Mouse (Mus musculus) adrenal gland, adult 18-20 months (tissue): ENCODE measurements at regions not wholly inside any gene's neighbourhood (a gene's known extent, or its start where the extent isn't known, plus 50 kb on each side); places are given as distances from the start of the nearest gene placed in this dataset.

Experiments
- DNase-seq, 2 experiments: peaks; one replicate each; pipeline ENCODE4 v3.0.0; 2021 to 2022; ENCODE audit warnings: low spot score in 2 of 2

DNA sequence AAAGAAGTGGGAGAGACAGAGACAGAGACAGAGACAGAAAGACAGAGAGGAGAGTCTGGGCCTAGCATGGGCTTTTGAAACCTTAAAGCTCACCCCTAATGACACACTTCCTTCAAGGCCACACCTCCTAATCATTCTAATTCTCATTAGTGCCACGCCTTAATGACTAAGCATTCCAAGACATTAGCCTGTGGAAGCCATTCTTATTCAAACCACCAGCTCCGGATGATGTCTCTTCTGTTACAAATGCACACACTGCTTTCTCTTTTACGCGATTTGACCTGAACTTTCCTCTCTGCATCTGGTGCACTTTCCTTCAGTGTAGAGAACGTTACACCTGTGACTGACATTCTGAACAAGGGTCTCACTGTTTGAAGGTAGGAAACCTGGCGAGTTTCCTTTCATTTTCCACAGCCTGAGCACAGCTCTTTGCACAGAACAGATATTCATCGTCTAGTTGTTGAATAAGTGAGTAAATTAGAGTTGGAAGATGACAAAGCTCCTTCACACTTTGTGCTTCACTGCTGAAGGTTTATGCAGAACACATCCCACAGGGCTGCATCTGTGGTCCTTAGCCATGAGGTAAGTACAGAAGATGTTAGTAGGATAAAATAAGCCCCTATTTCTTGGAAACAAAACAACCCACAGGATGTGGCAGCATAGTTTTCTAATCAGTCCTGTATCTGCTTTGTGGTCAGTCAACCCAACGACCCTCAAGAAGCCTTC, 116.8 kb downstream of the Faxc start:
- no peak for DNase-seq

DNA sequence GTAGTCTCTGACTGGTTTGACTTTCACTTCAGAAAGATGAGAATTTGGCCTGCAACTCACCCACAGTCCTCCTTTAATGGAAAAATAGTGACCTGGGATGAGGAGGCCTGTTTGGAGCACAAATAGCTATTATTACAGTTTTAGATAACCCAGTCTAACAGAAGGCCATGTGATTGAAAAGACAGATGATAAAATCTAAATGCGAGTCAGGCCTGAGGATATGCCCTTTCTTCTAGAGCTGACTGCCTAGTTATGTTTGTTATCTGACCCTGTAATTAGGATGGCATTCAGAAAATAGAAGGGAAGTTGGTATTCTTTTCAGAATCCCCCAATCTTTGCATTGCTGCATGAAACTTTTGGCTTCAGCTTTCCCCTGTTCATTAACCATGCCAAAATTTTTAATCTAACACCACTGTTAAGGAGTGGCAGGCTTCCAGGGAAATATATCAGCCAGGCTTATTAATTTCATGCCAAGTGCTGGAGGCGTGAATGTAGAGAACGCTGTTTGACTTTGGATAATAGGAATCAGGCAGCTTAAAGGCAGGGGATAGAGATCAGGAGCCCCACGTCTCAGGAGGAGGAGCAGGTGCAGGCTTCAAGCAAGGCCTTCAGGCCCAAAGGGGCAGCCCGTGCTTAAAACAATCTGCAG, 135.8 kb downstream of the Faxc start:
- no peak for DNase-seq

DNA sequence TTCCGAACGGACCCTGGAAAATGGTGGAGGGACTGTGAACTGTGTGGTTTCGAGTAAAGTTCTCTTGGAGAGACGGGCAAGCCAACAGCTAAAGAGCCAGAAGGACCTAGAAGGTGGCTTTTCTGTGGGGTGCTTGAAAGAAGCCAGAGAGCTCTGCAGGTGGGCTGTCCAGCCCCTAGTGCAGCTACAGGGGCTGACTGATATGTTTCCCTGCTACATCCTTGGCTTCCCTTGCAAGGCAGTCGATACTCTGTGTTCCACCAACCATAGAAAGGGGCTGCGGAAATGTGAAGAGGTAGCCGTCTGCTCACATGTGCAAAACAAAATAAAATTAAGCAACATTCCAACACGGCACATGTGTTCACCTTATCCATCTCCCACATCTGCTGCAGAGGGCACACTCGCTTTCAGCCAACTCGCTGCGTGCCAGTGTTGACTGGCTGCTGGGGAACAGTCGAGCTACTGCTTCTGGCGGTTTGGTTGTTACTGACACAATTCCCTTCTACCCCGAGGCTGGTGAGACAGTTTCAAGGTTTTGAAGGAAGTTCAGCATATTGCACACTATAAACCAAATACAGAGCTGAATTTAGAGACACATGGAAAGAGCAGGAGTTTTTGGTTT, 136.7 kb downstream of the Faxc start:
- no peak for DNase-seq

DNA sequence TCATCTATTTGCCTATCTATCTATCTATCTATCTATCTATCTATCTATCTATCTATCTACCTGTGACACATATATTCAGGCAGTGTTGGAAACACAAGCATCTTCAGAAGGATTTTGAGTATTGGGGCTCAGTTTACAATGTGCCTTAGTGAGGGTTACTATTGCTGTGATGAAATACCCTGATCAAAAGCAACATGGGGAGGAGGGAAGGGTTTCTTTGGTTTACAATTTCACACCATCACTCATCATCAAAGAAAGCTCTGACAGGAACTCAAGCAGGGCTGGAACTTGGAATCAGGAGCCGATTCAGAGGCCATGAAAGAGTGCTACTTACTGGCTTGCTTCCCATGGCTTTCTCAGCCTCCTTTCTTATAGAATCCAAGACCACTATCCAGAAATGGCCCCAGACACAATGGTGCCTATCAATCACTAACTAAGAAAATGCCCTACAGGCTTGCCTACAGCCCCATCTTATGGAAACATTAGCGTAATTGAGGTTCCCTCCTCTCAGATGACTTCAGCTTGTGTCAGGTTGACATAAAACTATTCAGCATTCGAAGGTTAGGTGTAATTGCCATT, 157.2 kb downstream of the Faxc start:
- no peak for DNase-seq

DNA sequence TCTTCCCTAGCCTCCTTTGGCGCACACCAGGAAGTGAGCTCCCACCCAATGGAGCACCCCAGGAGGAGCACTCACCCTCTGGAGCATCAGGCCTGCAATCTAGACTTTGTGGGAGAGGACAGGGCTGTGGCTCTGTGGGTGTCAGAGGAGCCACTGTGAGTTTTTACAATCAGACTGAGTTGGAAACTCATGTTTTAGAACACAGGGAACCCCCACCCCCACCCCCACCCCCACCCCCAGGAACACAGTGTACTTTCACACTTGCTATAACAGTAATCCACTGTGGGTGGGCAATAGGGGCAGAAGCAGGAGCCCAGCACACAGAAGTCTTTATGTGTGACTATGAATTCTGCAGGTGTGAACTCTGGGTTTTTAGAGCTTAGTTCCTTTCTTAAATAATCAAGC, 158.5 kb downstream of the Faxc start:
- no peak for DNase-seq

DNA sequence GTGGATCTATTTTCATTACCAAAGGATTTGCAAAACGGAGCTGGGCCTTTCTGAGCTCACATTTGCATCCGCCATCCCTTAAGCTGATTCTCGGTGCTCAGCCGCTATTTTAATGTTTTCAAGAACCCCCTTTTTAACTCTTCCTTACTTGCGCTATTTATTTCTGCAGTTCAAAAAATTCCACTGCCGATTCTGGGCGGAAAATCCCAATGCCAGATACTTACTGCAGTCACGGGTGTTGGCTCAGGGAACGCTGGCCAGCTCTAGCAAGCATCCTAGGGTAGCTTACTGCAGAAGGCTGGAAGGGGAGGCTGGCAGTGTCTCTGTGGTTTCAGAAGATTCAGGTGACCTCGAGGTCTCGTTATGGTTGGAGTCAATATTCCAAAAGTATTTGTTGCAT, 159.4 kb downstream of the Faxc start:
- no peak for DNase-seq

DNA sequence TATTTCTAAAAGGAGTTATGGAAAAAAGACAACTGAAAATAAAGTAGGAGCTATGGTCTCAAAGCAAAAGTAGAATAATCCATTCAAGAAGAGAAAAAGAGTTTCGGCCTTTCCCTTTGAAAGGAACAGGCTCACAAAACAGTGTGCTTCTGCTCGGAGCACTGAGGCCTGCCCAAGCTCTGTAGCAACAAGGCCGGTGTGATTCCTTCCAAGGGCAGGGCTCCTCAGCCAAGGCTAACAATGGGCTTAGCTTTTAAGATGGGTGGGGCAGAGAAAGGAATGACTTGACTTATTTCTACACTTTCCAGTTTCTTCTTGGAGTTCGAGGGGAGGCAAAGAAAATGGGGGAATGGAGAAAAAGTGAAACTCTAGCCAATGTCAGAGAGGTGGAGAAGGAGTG, 161.4 kb downstream of the Faxc start:
- no peak for DNase-seq

DNA sequence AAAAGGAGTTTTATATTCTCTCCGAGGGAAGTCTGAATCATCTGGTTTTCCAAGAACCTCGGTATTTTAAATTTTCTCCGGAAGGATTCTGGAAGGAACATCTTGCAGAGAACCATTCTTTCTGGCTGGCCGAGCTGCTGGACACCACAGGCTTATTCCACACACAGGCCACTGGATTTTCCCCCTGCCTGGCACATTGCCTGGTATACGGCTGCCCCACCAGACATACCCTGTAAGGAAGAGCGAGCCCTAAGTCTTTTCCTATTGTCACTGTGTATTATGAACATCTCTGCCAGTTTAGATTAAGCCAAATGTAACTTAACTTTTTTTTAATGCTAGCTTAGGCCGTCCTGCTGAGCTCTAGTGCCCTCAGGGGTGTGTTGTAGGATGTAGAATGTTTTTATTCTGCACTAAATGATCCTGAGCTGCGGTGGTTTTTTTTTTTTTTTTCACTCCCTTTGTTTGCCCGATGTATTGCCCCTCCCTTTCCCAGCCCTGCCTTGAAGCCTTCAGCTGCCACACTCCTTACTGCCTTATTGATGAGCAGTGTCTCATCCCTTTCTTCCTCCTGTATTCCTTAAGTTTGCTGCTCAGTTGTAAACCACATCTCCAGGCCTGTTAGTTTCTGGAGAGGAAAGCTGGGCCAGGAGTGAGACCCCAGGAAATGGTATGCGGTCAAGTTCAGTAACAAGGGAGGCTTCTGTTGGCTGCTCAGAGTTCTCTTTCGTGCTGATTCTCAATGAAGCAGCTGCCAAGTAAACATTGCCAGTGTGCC, 164.3 kb downstream of the Faxc start:
- no peak for DNase-seq

DNA sequence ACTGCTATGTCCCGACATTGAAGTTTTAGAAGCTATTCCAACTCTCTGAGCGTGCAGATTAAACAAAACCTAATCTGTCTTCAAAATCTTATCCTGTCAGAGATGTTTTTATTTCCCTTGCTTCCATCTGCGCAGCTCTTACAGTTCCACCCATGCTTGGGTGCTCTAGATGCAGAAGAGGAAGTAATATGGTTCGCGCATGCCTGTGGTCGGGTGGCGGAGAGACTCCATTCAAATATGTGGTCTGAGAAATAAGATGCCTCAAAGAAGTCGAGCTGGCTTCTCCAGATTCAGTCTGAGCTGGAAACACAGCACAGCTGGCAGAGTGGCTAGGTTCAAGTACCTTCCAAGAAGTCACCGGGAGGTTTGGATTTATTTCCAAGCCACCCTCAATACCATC, 167.5 kb downstream of the Faxc start:
- DNase-seq, result no peak

DNA sequence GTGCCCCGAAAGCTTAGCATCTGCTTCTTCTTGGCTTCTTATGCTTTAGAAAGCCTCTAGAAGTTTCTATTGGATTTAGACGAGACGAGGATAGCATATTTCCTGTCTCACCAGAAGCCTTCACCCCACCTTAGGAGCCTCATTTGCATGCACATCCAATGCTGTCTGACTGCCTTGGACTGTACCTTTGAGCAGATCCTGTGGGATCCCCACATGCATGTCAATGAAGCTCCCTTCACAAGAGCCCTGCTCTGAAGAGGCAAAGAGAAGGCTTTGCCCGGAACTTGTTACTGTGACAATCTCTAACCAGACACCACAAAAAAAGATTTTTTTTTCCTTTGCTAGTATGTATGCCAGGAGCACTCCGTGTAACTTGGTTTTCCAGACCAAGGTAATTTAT, 171.3 kb downstream of the Faxc start:
- DNase-seq, result no peak

DNA sequence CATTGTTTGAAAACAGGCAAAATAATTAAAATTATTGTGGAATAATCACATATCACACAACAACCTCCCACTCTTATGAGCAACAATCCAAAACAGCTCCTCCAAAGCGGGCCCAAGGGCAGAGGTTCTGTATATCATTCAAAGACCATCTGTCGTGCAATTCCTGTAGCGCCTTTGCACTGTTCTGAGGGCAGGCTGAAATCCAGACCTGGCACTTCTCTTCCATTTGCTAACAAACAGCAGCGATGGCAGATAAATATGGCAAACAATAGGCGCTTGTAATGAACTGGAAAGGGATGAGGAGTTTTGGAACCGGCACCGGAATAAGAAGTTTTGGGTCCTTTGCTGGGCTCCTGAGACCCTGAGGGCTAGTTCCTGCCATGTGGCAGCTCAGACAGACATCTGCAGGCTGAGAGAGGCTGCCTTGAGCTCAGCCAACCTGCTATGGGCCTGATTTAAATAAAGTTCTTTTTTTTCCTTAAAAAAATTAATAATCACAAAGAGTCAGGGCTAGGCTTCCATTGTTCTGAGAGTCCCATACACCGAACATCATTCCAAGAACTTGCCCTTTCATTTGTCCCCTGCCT, 172.0 kb downstream of the Faxc start:
- no peak for DNase-seq

DNA sequence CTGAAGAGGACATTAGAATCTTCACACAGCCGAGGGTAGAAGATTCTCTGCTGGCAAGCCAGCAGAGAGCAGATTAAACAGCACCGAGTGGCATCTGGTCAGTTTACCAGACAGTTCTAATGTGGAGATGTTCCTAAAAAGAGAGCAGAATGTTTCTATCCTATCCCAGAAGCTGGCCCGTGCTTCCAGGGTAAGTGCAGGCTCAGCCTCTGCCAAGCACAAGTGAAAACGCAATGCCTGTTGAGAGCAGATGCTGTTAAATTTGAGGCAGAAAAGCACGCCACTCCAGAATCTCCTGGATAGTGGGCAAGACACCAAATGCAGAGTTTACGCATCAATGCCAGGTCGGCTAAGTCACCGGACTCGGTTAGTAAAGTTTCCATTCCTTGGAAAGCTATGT, 175.8 kb downstream of the Faxc start:
- no peak for DNase-seq

DNA sequence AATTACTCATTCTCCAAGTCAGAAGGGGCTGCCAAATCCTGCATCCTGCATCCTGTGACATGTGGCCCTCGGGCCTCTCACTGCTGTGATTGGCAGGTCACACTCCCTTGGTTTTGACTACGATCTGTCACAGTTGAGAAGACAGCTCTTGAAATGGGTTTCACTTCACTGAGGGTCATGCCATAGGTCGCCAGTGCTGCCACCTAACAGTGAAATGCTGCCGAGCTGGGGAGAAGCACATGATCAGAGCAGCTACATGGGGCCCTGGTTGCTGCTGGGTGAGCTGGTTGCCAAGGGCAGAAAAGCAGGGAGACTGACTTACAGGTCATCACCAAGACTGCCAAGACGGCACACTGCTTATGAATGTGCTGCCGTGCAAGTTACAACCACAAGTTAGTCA, 178.3 kb downstream of the Faxc start:
- no peak for DNase-seq

DNA sequence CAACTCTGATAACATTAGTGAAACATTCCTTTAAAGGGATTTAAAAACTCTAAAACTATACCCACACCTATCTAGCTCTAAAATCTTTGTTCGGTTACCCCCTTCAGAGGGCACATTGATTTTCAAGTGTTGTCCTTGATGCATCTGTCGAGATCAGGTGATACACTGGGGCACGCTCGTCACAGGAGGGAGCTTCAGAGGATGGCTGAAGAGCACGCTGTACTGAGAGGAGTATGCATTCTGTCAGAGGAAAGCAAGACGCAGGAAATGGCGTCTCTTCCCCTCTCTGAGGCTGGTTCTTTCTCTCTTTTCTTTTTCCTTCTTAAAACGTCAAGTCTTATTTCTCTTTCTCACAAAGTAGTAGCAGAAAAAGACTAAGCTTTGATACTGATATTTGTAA, 179.3 kb downstream of the Faxc start:
- DNase-seq, result no peak

DNA sequence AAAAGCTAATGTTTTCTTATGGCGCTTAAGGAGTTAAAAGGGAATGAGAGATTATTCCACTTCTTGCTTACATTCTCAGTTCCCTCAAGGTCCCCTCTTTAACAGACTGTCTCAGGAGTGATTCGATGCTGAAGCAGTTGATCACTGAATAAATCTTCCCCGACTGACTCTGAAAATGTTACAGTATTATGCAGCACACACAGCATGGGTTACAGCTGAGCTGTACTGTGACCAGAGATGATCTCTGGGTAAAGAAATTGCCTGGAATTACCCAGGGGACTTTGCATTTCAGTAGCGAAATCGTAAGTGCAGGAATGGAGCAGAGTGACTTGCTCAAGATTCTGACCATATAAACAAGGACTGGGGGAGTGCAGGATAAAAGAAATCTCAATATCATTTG, 181.1 kb downstream of the Faxc start:
- DNase-seq, result no peak

DNA sequence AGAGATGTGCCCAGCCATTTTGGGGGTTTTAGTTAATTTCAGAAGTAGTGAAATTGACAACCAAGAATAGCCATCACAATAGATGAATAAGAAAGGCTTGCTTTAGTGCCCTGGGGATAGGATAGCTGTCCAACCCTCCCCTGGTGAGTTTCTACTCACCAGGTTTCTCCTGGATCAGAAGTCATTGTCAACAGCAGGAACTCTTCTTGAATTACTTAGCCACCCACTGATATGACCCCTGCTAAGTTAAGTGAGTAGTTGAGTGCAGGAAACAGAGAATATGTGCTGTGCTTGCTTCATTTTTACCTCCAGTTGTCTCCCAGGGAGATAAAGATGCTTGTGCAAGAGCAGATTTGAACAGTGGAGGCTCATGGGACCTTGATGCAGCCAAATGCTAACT, 183.3 kb downstream of the Faxc start:
- no peak for DNase-seq

DNA sequence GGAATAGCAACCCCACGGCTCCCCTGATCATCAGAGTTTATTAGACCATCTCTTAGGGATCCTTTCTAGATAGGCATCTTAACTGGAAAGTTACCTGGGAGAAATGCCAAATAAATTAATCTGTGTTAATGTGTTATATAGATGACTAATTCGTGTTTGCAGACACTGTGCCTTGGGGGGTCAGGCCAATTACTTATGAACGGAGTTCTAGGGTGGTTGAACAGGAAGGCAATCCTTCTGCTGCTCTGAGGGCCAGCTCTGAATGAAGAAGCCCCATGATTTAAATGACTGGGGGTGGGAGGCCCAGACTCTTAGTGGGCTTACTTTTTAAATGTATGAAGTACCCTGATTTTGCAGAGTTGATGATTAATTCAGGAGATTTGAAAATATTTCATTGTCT, 188.7 kb downstream of the Faxc start:
- no peak for DNase-seq

DNA sequence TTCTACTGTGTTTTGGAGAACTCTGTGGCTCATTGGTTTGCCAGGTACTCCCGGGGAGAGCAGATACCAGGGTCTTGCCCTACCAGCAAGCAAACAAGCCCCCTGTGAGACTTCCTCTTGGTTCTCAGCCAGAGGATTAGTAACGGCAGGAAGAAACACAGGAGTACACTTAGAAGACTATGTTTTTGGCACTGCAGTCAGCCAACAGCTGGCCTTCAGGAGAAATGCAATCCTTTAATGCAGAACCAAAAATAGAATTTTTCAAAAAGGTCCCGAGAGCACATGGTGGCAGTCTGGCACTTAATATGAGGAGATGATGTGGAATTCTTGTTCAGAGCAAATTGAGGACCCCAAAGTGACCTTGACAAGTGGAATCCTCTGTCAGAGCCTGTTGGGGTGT, 189.8 kb downstream of the Faxc start:
- no peak for DNase-seq

DNA sequence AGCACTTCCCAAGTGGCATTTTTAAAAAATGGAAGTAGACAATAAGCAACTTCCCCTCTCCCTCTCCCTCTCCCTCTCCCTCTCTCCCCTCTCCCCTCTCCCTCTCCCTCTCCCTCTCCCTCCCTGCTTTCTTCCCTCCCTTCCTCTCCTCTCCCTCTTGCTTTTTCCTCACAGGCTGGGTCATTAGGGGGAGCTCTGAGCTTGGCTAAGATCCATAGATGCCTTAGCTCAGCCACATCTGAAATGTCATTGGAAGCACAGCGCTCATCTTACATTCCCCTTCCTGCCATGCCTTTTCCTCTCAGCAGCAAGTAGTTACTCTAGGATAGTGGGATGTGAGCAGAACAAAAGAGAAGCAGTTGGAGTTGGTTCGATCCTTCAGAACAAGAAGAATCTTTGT, 190.3 kb downstream of the Faxc start:
- no peak for DNase-seq

DNA sequence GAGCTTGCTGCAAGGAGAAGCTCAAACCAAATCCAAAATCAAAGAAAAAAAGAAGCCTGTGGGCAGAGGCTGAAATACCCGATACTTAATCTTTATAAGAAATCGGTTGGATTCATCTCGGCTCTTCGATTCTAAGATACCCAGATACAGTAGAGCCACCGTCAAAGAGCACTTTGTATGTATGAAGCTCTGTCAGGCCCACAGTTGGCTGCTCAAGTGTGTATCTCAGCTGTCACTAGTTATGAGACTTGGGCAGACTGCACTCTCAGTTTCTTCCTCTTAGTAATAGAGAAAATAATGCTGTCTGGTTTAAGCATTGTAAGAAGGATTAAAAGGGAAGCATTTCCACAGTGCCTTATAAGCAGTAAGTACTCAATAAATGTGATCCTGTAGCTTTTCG, 193.7 kb downstream of the Faxc start:
- no peak for DNase-seq

DNA sequence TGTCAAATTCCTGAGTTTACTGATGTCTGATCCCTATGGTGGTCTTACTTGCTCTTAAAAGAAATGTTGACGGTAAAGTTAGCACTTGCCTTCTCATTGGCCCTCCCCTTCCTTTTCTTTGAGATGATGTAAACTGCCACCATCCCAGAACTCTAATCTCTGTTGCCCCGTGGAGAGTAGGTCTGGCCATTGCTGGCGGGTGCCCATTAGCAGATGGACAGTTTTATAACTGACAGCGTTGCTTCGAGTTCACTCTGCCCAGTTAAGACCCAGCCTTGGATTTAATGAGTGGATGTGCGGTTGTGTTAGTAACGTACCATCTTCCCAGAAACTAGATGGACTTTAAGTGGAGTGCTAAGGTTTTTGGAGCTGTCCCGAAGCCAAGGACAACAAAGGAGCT, 199.4 kb downstream of the Faxc start:
- DNase-seq, result no peak
